Mouse (Mus musculus) liver, embryonic 12.5 days (tissue): Measurements from ENCODE around the gene H6pd. TPM values are rescaled to one million over a fixed set of nuclear protein-coding genes. Genes with fewer than 3 reads are reported as not detected.

Source experiments
- ATAC-seq: fragments of 200-750 bp; cut with Nextera tagmentation; 2 replicates; pipeline ENCODE4 v1.8.0; 2017; ENCODE audit warnings: moderate number of reproducible peaks, mild to moderate bottlenecking, moderate library complexity
- H3K27ac ChIP-seq: fragments of 300-500 bp; sonication (generic); 2 replicates; pipeline ENCODE4 v1.5.1; 2016; ENCODE audit warnings: mild to moderate bottlenecking
- H3K27me3 ChIP-seq: fragments of 300-500 bp; sonication (generic); replicated peaks from 2 replicates; pipeline ENCODE4 v1.6.1; 2016; ENCODE audit warnings: mild to moderate bottlenecking, moderate library complexity
- H3K36me3 ChIP-seq: fragments of 300-500 bp; sonication (generic); 2 replicates; pipeline ENCODE4 v1.6.1; 2016; ENCODE audit warnings: mild to moderate bottlenecking, moderate library complexity
- H3K4me1 ChIP-seq: fragments of 300-500 bp; sonication (generic); 2 replicates; pipeline ENCODE4 v1.6.1; 2016
- H3K4me2 ChIP-seq: fragments of 300-500 bp; sonication (generic); 2 replicates; pipeline ENCODE4 v1.6.1; 2016; ENCODE audit warnings: mild to moderate bottlenecking, moderate library complexity
- H3K4me3 ChIP-seq: fragments of 300-500 bp; sonication (generic); 2 replicates; pipeline ENCODE4 v1.5.1; 2016; ENCODE audit warnings: mild to moderate bottlenecking, moderate library complexity
- H3K9ac ChIP-seq: fragments of 300-500 bp; sonication (generic); 2 replicates; pipeline ENCODE4 v1.6.1; 2016; ENCODE audit warnings: mild to moderate bottlenecking, moderate library complexity
- H3K9me3 ChIP-seq: fragments of 300-500 bp; sonication (generic); replicated peaks from 2 replicates; pipeline ENCODE4 v1.6.1; 2016; ENCODE audit warnings: mild to moderate bottlenecking, moderate library complexity
- WGBS: fragments of 180-500 bp; shearing (Covaris S2); methylation state at CpG from one replicate; pipeline ENCODE4 v1.1.7; 2016; ENCODE audit not compliant: insufficient replicate concordance; 5-methylcytosine and 5-hydroxymethylcytosine counted together
- polyA plus RNA-seq: library from polyadenylated mRNA; unstranded; fragments of >200 nt; fragmentation: Nextera tagmentation; extraction: Ambion mirVana; gene quantifications from 2 replicates; pipeline ENCODE4 v1.2.1, GENCODE M21; 2016

Gene H6pd
- 8.8 and 9.0 TPM in 2 replicates for polyA plus RNA-seq

- peak within 1 kb of the TSS; percentile 85 for H3K9ac ChIP-seq
- peak within 1 kb of the TSS; percentile 99 for H3K4me2 ChIP-seq
- H3K4me1 ChIP-seq, result peaks cover 61% of the 10 kb centered on the region
- peaks cover 17% of the 10 kb centered on the region for H3K36me3 ChIP-seq
- H3K9me3 ChIP-seq, result no peaks in the 10 kb centered on the region
- 4% methylated on average over 44 of the region's 52 CpGs for WGBS
- peak; percentile 85 for ATAC-seq
- no peaks in the 10 kb centered on the region for H3K27me3 ChIP-seq
- H3K4me3 ChIP-seq, result peak within 1 kb of the TSS; percentile 78
- peak within 1 kb of the TSS; percentile 92 for H3K27ac ChIP-seq
Measured at GRCm38 (mm10) chr4:150008853-150009586, at the start of gene H6pd. TSS of gene H6pd (minus strand) at chr4:150009023.

GRCm38 (mm10) chr4:150057722-150058121 lies 48.9 kb upstream of the H6pd start:
- no peak overlapping the region for H3K27ac ChIP-seq
- no peak overlapping the region for H3K4me2 ChIP-seq
- peaks cover 14% of the 10 kb centered on the region; the same call in 1 of the 2 replicates for H3K4me1 ChIP-seq
- peaks cover 25% of the 10 kb centered on the region for H3K27me3 ChIP-seq
- H3K36me3 ChIP-seq, result no peaks in the 10 kb centered on the region
- no peak overlapping the region for H3K9ac ChIP-seq
- no peak for ATAC-seq
- no peak overlapping the region for H3K4me3 ChIP-seq
- H3K9me3 ChIP-seq, result no peaks in the 10 kb centered on the region
- WGBS, result 84% methylated on average over 12 of the region's 12 CpGs

- no peak overlapping the region for H3K27ac ChIP-seq
- no peak overlapping the region for H3K4me3 ChIP-seq
- H3K9me3 ChIP-seq, result no peaks in the 10 kb centered on the region
- ATAC-seq, result no peak
- WGBS, result 53% methylated on average over 7 of the region's 7 CpGs
- peaks cover 11% of the 10 kb centered on the region; the same call in 1 of the 2 replicates for H3K4me1 ChIP-seq
- H3K36me3 ChIP-seq, result no peaks in the 10 kb centered on the region
- H3K9ac ChIP-seq, result no peak overlapping the region
- H3K4me2 ChIP-seq, result no peak overlapping the region
- H3K27me3 ChIP-seq, result peaks cover 25% of the 10 kb centered on the region
Measured at GRCm38 (mm10) chr4:150056171-150056570, 47.3 kb upstream of the H6pd start.

GRCm38 (mm10) chr4:150052380-150052779 lies 43.6 kb upstream of the H6pd start:
- H3K27me3 ChIP-seq, result peaks cover 58% of the 10 kb centered on the region
- 82% methylated on average over 3 of the region's 3 CpGs for WGBS
- no peak overlapping the region for H3K9ac ChIP-seq
- no peak overlapping the region for H3K4me2 ChIP-seq
- no peaks in the 10 kb centered on the region for H3K9me3 ChIP-seq
- no peak overlapping the region for H3K4me3 ChIP-seq
- peaks cover 14% of the 10 kb centered on the region for H3K4me1 ChIP-seq
- no peaks in the 10 kb centered on the region for H3K36me3 ChIP-seq
- ATAC-seq, result no peak
- no peak overlapping the region for H3K27ac ChIP-seq

GRCm38 (mm10) chr4:150051514-150051913 lies 42.7 kb upstream of the H6pd start:
- Histone ChIP-seq H3K9me3 (no peaks in the 10 kb centered on the region), H3K27me3 (peaks cover 66% of the 10 kb centered on the region), H3K4me3 (no peak overlapping the region), H3K27ac (no peak overlapping the region), H3K4me1 (peaks cover 14% of the 10 kb centered on the region), H3K9ac (no peak overlapping the region), H3K36me3 (no peaks in the 10 kb centered on the region), H3K4me2 (no peak overlapping the region)
- WGBS, result 47% methylated on average over 8 of the region's 8 CpGs
- no peak for ATAC-seq

- peaks cover 83% of the 10 kb centered on the region for H3K27me3 ChIP-seq
- H3K4me1 ChIP-seq, result peaks cover 14% of the 10 kb centered on the region
- no peaks in the 10 kb centered on the region for H3K36me3 ChIP-seq
- H3K9me3 ChIP-seq, result no peaks in the 10 kb centered on the region
- H3K4me3 ChIP-seq, result no peak overlapping the region
- no peak overlapping the region for H3K4me2 ChIP-seq
- 14% methylated on average over 13 of the region's 13 CpGs for WGBS
- no peak overlapping the region for H3K27ac ChIP-seq
- ATAC-seq, result no peak
- H3K9ac ChIP-seq, result no peak overlapping the region
Measured at GRCm38 (mm10) chr4:150049564-150050226, 40.9 kb upstream of the H6pd start.

GRCm38 (mm10) chr4:150049157-150049513 lies 40.3 kb upstream of the H6pd start:
- peaks cover 84% of the 10 kb centered on the region for H3K27me3 ChIP-seq
- H3K9ac ChIP-seq, result peak overlapping the region; percentile 22; the same call in 1 of the 2 replicates
- H3K27ac ChIP-seq, result no peak overlapping the region
- no peaks in the 10 kb centered on the region for H3K36me3 ChIP-seq
- ATAC-seq, result no peak
- no peaks in the 10 kb centered on the region for H3K9me3 ChIP-seq
- 13% methylated on average over 15 of the region's 15 CpGs for WGBS
- peak overlapping the region; percentile 38 for H3K4me3 ChIP-seq
- H3K4me1 ChIP-seq, result peaks cover 14% of the 10 kb centered on the region
- peak overlapping the region; percentile 57 for H3K4me2 ChIP-seq

- H3K4me3 ChIP-seq, result peak overlapping the region; percentile 38
- peak overlapping the region; percentile 57 for H3K4me2 ChIP-seq
- peaks cover 83% of the 10 kb centered on the region for H3K27me3 ChIP-seq
- H3K9ac ChIP-seq, result peak overlapping the region; percentile 22; the same call in 1 of the 2 replicates
- no peak for ATAC-seq
- 3% methylated on average over 49 of the region's 49 CpGs for WGBS
- peaks cover 14% of the 10 kb centered on the region for H3K4me1 ChIP-seq
- no peaks in the 10 kb centered on the region for H3K36me3 ChIP-seq
- H3K27ac ChIP-seq, result no peak overlapping the region
- no peaks in the 10 kb centered on the region; the same call in 1 of the 2 replicates for H3K9me3 ChIP-seq
Measured at GRCm38 (mm10) chr4:150048478-150049156, 39.8 kb upstream of the H6pd start.

- Histone ChIP-seq H3K27ac (no peak overlapping the region), H3K36me3 (no peaks in the 10 kb centered on the region), H3K27me3 (peaks cover 77% of the 10 kb centered on the region), H3K4me2 (peak overlapping the region; percentile 57), H3K9me3 (no peaks in the 10 kb centered on the region; the same call in 1 of the 2 replicates), H3K9ac (no peak overlapping the region), H3K4me1 (peaks cover 14% of the 10 kb centered on the region), H3K4me3 (peak overlapping the region; percentile 38)
- ATAC-seq, result no peak
- 2% methylated on average over 20 of the region's 20 CpGs for WGBS
Measured at GRCm38 (mm10) chr4:150048038-150048437, 39.2 kb upstream of the H6pd start.

GRCm38 (mm10) chr4:150043591-150043990 lies 34.8 kb upstream of the H6pd start:
- no peak for ATAC-seq
- Histone ChIP-seq H3K9ac (no peak overlapping the region), H3K36me3 (no peaks in the 10 kb centered on the region), H3K4me1 (peaks cover 10% of the 10 kb centered on the region), H3K4me2 (no peak overlapping the region), H3K9me3 (no peaks in the 10 kb centered on the region; the same call in 1 of the 2 replicates), H3K27ac (no peak overlapping the region), H3K27me3 (peaks cover 48% of the 10 kb centered on the region), H3K4me3 (no peak overlapping the region)
- WGBS, result 79% methylated on average over 9 of the region's 9 CpGs

- 62% methylated on average over 10 of the region's 10 CpGs for WGBS
- no peak for ATAC-seq
- H3K4me2 ChIP-seq, result no peak overlapping the region
Measured at GRCm38 (mm10) chr4:150041346-150042110, 32.7 kb upstream of the H6pd start.

More at GRCm38 (mm10) chr4:150041346-150042110, 32.7 kb upstream of the H6pd start:
- H3K27ac ChIP-seq, result no peak overlapping the region
- no peak overlapping the region for H3K9ac ChIP-seq
- no peaks in the 10 kb centered on the region for H3K36me3 ChIP-seq
- peaks cover 33% of the 10 kb centered on the region for H3K27me3 ChIP-seq
- H3K4me3 ChIP-seq, result no peak overlapping the region
- no peaks in the 10 kb centered on the region for H3K4me1 ChIP-seq
- H3K9me3 ChIP-seq, result no peaks in the 10 kb centered on the region; the same call in 1 of the 2 replicates
